Mouse (Mus musculus) mature B cell (primary cell): ENCODE measurements around the gene Izumo4.

Source experiments
- in situ Hi-C: fragments of 300-500 bp; cut with MboI; formaldehyde crosslinking; loops from 2 replicates; pipeline ENCODE4 v1.14.3; 2019

The Izumo4 gene

GRCm38 (mm10) chr10:80686617-80687016, 15.4 kb upstream of the Izumo4 start:
- in situ Hi-C loops, result no loop called here

GRCm38 (mm10) chr10:80687850-80688249, 14.1 kb upstream of the Izumo4 start:
- in situ Hi-C loops, result no loop called here

GRCm38 (mm10) chr10:80692249-80693165, 9.5 kb upstream of the Izumo4 start:
- in situ Hi-C loops, result no loop called here

GRCm38 (mm10) chr10:80693401-80694045, 8.5 kb upstream of the Izumo4 start:
- in situ Hi-C loops, result no loop called here

GRCm38 (mm10) chr10:80694159-80694938, 7.6 kb upstream of the Izumo4 start:
- in situ Hi-C loops, result no loop called here

GRCm38 (mm10) chr10:80695186-80695585, 6.8 kb upstream of the Izumo4 start:
- in situ Hi-C loops, result no loop called here

GRCm38 (mm10) chr10:80695801-80696501, 6.0 kb upstream of the Izumo4 start:
- in situ Hi-C loops, result no loop called here

- in situ Hi-C loops, result no loop called here
These were observed 5.2 kb upstream of the Izumo4 start for GRCm38 (mm10) chr10:80696502-80697392.

GRCm38 (mm10) chr10:80697393-80697787, 4.6 kb upstream of the Izumo4 start:
- in situ Hi-C loops, result no loop called here

GRCm38 (mm10) chr10:80697812-80698211, 4.2 kb upstream of the Izumo4 start:
- in situ Hi-C loops, result no loop called here

GRCm38 (mm10) chr10:80698605-80699004, 3.4 kb upstream of the Izumo4 start:
- in situ Hi-C loops, result no loop called here

GRCm38 (mm10) chr10:80700038-80700504, 1.9 kb upstream of the Izumo4 start:
- in situ Hi-C loops, result loop anchor here (5.0 kb wide), 1 partner anchor 43 kb away; the partner anchor contains the start of gene Btbd2

- in situ Hi-C loops, result loop anchor here (5.0 kb wide), 1 partner anchor 43 kb away; the partner anchor contains the start of gene Btbd2
These were observed 1.3 kb upstream of the Izumo4 start for GRCm38 (mm10) chr10:80700732-80701131.

GRCm38 (mm10) chr10:80702536-80703390, 779 bp downstream of the Izumo4 start:
- in situ Hi-C loops, result loop anchor here (5.0 kb wide), 1 partner anchor 45 kb away; the partner anchor contains the start of gene Btbd2

GRCm38 (mm10) chr10:80703643-80704042, 1.7 kb downstream of the Izumo4 start:
- in situ Hi-C loops, result loop anchor here (5.0 kb wide), 1 partner anchor 46 kb away; the partner anchor contains the start of gene Btbd2

GRCm38 (mm10) chr10:80704418-80704817, 2.4 kb downstream of the Izumo4 start:
- in situ Hi-C loops, result loop anchor here (5.0 kb wide), 1 partner anchor 47 kb away; the partner anchor contains the start of gene Btbd2

GRCm38 (mm10) chr10:80705033-80705432, 3.0 kb downstream of the Izumo4 start:
- in situ Hi-C loops, result no loop called here

GRCm38 (mm10) chr10:80705479-80705878, 3.5 kb downstream of the Izumo4 start:
- in situ Hi-C loops, result no loop called here

- in situ Hi-C loops, result no loop called here
These were observed 8.8 kb downstream of the Izumo4 start for GRCm38 (mm10) chr10:80710834-80711233.
